Mouse (Mus musculus) liver, adult 2 months (tissue): Measurements from ENCODE around the gene Fam126a.

ENCODE experiments used
- CTCF ChIP-seq: fragments of 200-500 bp; IDR thresholded peaks from 2 replicates; pipeline ENCODE4 v1.5.1; 2011; ENCODE audit warnings: low read depth, low read length, control low read depth
- POLR2A ChIP-seq: fragments of 200-500 bp; IDR thresholded peaks from 2 replicates; pipeline ENCODE4 v1.6.1; 2011; ENCODE audit warnings: low read length, control low read depth; ENCODE audit not compliant: insufficient read depth; ENCODE audit errors: extremely low read depth

GRCm38 (mm10) chr5:24016912-24017311, 13.6 kb downstream of the Fam126a start:
- no peak for TF ChIP-seq CTCF
- TF ChIP-seq POLR2A, result no peak
